Mouse (Mus musculus): ENCODE data around the gene Olfr1368. TPM values are rescaled to one million over a fixed set of nuclear protein-coding genes. Genes with fewer than 3 reads are reported as not detected.

The Olfr1368 gene
- polyA plus RNA-seq, 1 experiment from 2014 or later, result not detected

DNA sequence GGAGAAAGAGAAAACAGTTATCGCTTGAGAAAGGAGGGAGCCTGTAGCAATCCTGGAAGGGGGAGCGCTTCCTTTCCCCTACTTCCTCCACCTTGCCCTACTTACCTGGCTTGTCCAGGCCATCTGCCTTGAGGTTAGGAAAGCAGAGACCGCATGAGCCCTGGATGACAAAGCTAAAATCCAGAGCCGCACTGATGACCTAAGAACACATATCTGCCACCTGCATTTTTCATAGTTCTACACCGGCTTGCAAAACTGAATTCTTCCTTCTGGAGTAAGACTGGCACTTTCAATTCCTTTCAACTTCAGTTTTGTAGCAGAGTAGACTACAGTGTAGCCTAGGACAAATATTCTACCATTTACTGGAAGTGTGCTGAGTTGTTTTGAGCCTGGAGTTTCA is 32.7 kb upstream of the Olfr1368 start:
- peaks cover 16% of the 10 kb centered on the region for H3K4me1 ChIP-seq (ENCODE audit: control insufficient read depth, insufficient read depth, low read length)
- no peak overlapping the region for H3K4me2 ChIP-seq (ENCODE audit: low read depth, low read length)
- H3K9ac ChIP-seq (replicated peaks; ENCODE audit: low read depth, low read length), result no peak overlapping the region
- H3K27me3 ChIP-seq (ENCODE audit: control insufficient read depth, insufficient read depth, low read length), result no peaks in the 10 kb centered on the region
- no peak for ATAC-seq (ENCODE audit: low read depth)
- no peak overlapping the region for H3K4me3 ChIP-seq (ENCODE audit: low read depth, low read length)
- peaks cover 4% of the 10 kb centered on the region; the same call in 1 of the 2 replicates for H3K36me3 ChIP-seq (ENCODE audit: control insufficient read depth, insufficient read depth, low read length)
- no peaks in the 10 kb centered on the region for H3K9me3 ChIP-seq (ENCODE audit: control insufficient read depth, low read length)
- H3K27ac ChIP-seq (ENCODE audit: low read depth, low read length), result no peak overlapping the region
- 87% methylated on average over 5 of the region's 5 CpGs for WGBS

DNA sequence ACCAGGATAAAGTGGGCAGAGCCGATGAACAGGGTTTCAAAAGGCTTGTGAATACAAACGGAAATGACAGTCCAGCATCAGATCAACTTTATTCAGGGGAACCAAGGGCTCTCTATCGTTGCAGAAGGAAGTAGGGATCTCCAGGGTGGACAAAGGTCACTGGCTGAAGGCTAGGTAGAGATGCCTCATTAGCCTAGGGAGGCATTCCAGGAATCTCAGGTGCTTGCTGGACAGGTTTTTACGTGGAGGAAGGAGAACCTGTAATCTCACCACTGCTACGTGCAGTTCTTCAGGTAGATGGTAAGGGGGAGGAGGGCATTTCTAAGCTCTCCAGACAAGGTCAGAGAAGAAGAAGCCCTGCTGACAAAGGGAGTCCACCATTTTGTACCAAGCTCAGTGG is 32.0 kb upstream of the Olfr1368 start:
- Histone ChIP-seq H3K9me3 (ENCODE audit: control insufficient read depth, low read length) (no peaks in the 10 kb centered on the region), H3K27me3 (ENCODE audit: control insufficient read depth, insufficient read depth, low read length) (no peaks in the 10 kb centered on the region), H3K36me3 (ENCODE audit: control insufficient read depth, insufficient read depth, low read length) (no peaks in the 10 kb centered on the region), H3K4me2 (ENCODE audit: low read depth, low read length) (no peak overlapping the region), H3K9ac (replicated peaks; ENCODE audit: low read depth, low read length) (no peak overlapping the region), H3K4me3 (ENCODE audit: low read depth, low read length) (no peak overlapping the region), H3K4me1 (ENCODE audit: control insufficient read depth, insufficient read depth, low read length) (peaks cover 16% of the 10 kb centered on the region), H3K27ac (ENCODE audit: low read depth, low read length) (no peak overlapping the region)
- no peak for ATAC-seq (ENCODE audit: low read depth)
- 74% methylated on average over 5 of the region's 5 CpGs for WGBS

DNA sequence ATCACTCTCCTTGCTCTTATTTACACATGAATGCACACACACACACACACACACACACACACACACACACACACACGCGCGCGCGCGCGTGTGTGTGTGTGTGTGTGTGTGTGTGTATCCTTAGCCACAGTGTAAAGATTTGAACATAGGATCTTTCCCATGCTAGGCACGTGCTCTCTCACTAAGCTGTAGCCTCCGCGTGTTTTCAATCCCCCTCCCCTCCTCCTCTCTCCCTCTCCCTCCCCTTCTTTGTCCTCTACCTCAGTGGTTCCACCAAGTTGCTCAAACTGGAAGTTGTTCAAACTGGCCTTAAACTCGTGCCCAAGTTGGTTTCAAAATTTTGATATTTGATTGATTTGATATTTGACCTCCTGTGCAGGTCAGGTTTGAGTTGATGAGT is 31.1 kb upstream of the Olfr1368 start:
- Histone ChIP-seq H3K9me3 (ENCODE audit: control insufficient read depth, low read length) (no peaks in the 10 kb centered on the region), H3K36me3 (ENCODE audit: control insufficient read depth, insufficient read depth, low read length) (no peaks in the 10 kb centered on the region), H3K4me2 (ENCODE audit: low read depth, low read length) (no peak overlapping the region), H3K4me1 (ENCODE audit: control insufficient read depth, insufficient read depth, low read length) (peaks cover 7% of the 10 kb centered on the region), H3K27ac (ENCODE audit: low read depth, low read length) (no peak overlapping the region), H3K9ac (replicated peaks; ENCODE audit: low read depth, low read length) (no peak overlapping the region), H3K27me3 (ENCODE audit: control insufficient read depth, insufficient read depth, low read length) (no peaks in the 10 kb centered on the region), H3K4me3 (ENCODE audit: low read depth, low read length) (no peak overlapping the region)
- ATAC-seq (ENCODE audit: low read depth), result no peak
- 80% methylated on average over 11 of the region's 11 CpGs for WGBS

DNA sequence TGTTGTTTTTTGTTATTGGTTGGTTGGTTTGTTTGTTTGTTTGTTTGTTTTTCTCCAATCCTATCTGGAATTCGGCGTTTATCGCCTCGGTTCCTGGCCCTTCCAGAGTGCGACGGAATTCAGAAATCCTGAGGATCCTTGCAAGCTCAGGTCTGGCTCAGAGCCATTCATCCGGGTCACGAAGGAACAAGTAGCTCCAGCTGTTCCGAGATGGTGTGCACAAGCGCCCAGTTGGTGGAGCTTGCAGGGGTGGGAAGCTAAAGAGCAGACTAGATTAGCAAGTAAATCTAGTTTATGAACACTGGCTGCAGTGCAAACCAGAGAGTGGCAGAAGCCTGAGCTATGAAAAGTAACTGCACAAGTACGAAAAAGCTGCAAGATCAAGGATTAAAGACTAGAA is 27.4 kb upstream of the Olfr1368 start:
- Histone ChIP-seq H3K4me1 (ENCODE audit: control insufficient read depth, insufficient read depth, low read length) (peaks cover 7% of the 10 kb centered on the region; the same call in 1 of the 2 replicates), H3K9ac (replicated peaks; ENCODE audit: low read depth, low read length) (0 out of 2 replicates have a peak overlapping the region, but pooled peaks have one; percentile 13), H3K27ac (ENCODE audit: low read depth, low read length) (no peak overlapping the region), H3K27me3 (ENCODE audit: control insufficient read depth, insufficient read depth, low read length) (no peaks in the 10 kb centered on the region), H3K4me2 (ENCODE audit: low read depth, low read length) (peak overlapping the region; percentile 55), H3K36me3 (ENCODE audit: control insufficient read depth, insufficient read depth, low read length) (no peaks in the 10 kb centered on the region), H3K9me3 (ENCODE audit: control insufficient read depth, low read length) (no peaks in the 10 kb centered on the region), H3K4me3 (ENCODE audit: low read depth, low read length) (peak overlapping the region; percentile 33)
- 1% methylated on average over 11 of the region's 11 CpGs for WGBS
- peak; percentile 15; the same call in 1 of the 2 replicates for ATAC-seq (ENCODE audit: low read depth)

DNA sequence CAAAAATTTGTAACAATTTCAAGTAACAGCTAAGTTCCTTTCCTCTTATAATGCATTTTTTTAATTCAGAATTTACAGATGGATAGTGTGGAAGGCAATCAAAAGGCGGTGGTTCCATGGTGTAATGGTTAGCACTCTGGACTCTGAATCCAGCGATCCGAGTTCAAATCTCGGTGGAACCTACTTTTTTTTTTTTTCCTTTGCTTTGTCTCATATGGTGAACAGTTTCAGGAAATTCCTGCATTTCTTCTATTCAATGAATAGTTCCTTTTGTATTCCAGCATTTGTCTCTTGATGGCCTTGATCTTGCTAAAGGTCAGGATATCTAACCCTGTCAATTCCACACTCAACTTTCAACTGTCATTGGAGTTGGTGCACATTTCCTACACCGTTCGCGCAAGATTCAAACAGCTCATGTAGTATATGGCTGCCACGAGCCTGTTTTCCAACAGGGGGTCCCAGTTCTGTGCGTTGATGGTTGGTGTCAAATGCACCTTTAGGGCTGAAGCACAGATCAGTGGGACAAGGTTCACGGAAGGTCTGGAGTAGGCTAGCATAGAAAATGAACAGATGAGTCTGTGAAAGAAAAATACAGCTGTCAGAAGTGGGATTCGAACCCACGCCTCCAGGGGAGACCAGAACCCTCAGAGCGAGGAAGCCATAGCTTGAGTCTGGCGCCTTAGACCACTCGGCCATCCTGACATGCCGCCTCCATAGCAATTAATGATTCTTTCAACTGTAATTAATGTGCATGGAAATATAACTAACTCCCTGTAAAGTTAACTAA is 26.8 kb upstream of the Olfr1368 start:
- Histone ChIP-seq H3K36me3 (ENCODE audit: control insufficient read depth, insufficient read depth, low read length) (no peaks in the 10 kb centered on the region), H3K4me2 (ENCODE audit: low read depth, low read length) (peak overlapping the region; percentile 55), H3K4me1 (ENCODE audit: control insufficient read depth, insufficient read depth, low read length) (peaks cover 7% of the 10 kb centered on the region; the same call in 1 of the 2 replicates), H3K27ac (ENCODE audit: low read depth, low read length) (no peak overlapping the region), H3K9me3 (ENCODE audit: control insufficient read depth, low read length) (no peaks in the 10 kb centered on the region), H3K4me3 (ENCODE audit: low read depth, low read length) (peak overlapping the region; percentile 48), H3K9ac (replicated peaks; ENCODE audit: low read depth, low read length) (no peak overlapping the region), H3K27me3 (ENCODE audit: control insufficient read depth, insufficient read depth, low read length) (no peaks in the 10 kb centered on the region)
- under 1% methylated on average over 16 of the region's 16 CpGs for WGBS
- ATAC-seq (ENCODE audit: low read depth), result peak; percentile 48

DNA sequence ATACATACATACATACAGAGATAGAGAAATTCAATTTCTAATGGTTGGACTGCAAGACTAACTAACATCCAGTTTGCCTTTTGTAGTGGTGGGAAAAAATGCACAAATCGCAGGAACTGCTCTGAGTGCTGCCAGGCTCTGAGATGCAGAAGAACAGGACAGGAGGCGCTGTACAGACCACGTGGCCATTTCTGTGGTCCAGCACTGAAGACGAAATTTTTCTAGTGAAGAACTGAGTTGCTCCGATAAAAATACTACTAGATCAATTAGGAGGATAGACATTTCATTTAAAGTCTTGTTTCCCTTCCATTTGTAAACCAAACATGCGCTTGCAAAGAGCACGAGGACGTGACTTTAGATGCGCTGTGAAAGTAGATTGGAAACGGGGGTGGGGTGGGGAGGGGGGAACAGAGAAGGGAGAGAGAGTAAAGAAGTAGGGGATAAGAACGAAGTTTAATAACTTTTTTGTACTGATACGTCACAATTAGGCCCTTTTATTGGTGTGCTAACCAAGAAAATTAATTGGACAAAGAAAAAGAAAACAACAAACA is 26.0 kb upstream of the Olfr1368 start:
- no peak overlapping the region for H3K9ac ChIP-seq (replicated peaks; ENCODE audit: low read depth, low read length)
- peaks cover 7% of the 10 kb centered on the region; the same call in 1 of the 2 replicates for H3K4me1 ChIP-seq (ENCODE audit: control insufficient read depth, insufficient read depth, low read length)
- no peaks in the 10 kb centered on the region for H3K36me3 ChIP-seq (ENCODE audit: control insufficient read depth, insufficient read depth, low read length)
- WGBS, result under 1% methylated on average over 12 of the region's 12 CpGs
- H3K4me3 ChIP-seq (ENCODE audit: low read depth, low read length), result peak overlapping the region; percentile 48
- H3K4me2 ChIP-seq (ENCODE audit: low read depth, low read length), result peak overlapping the region; percentile 55
- H3K9me3 ChIP-seq (ENCODE audit: control insufficient read depth, low read length), result no peaks in the 10 kb centered on the region
- no peak overlapping the region for H3K27ac ChIP-seq (ENCODE audit: low read depth, low read length)
- ATAC-seq (ENCODE audit: low read depth), result no peak
- H3K27me3 ChIP-seq (ENCODE audit: control insufficient read depth, insufficient read depth, low read length), result no peaks in the 10 kb centered on the region

DNA sequence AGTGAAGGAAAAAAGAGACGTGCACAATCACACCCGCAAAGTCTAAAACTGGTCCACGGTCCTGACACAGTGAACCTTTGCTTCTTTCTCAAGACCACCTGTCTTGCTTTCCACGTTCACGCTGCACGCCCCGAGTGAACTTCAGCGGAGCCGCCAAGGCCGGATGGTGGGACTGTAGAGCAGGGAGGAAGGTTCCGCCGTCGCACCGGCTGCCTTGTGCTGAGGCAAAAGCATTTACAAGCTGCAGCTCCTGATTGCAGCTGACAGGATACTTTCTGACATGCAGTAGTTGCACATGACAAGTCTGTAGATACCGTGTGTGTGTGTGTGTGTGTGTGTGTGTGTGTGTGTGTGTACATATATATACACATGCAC is 25.5 kb upstream of the Olfr1368 start:
- Histone ChIP-seq H3K27me3 (ENCODE audit: control insufficient read depth, insufficient read depth, low read length) (no peaks in the 10 kb centered on the region), H3K36me3 (ENCODE audit: control insufficient read depth, insufficient read depth, low read length) (no peaks in the 10 kb centered on the region), H3K4me2 (ENCODE audit: low read depth, low read length) (peak overlapping the region; percentile 55), H3K9me3 (ENCODE audit: control insufficient read depth, low read length) (no peaks in the 10 kb centered on the region), H3K4me1 (ENCODE audit: control insufficient read depth, insufficient read depth, low read length) (peaks cover 7% of the 10 kb centered on the region; the same call in 1 of the 2 replicates), H3K27ac (ENCODE audit: low read depth, low read length) (no peak overlapping the region), H3K4me3 (ENCODE audit: low read depth, low read length) (peak overlapping the region; percentile 48), H3K9ac (replicated peaks; ENCODE audit: low read depth, low read length) (no peak overlapping the region)
- 8% methylated on average over 15 of the region's 15 CpGs for WGBS
- no peak for ATAC-seq (ENCODE audit: low read depth)

DNA sequence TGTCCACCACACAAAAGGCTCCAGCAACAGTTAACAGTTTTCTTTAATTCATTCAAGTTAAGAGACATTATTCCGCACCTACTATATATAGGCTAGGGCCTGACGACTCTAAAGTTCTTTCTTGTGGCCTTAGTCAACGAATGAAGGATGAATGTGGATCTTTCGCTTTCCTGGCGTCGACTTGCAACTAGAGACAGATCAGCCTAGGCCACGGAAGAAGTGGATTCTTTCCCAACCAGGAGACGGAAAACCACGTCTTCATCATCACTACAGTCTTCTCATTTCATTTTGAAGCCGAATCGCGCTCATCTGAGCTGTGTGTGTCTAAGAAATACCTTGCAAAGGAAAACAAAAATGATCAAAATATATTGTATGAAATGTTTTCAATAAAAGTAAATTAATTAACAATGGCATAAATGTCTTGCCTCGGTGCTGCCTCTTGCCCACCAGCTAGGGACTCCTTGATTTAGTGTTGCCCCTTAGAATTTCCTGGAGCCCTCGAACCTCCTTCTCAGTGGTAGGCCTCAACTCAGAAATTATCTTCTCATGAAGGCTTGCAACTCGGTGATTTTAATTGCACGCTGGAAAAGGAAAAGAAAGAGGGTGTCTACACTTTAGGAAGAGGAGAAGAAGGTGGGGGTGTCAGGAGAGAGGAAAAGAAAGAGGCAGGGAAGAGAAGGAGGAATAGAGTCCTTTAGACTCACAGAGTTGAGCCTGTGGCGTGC is 24.9 kb upstream of the Olfr1368 start:
- Histone ChIP-seq H3K4me1 (ENCODE audit: control insufficient read depth, insufficient read depth, low read length) (peaks cover 7% of the 10 kb centered on the region; the same call in 1 of the 2 replicates), H3K9me3 (ENCODE audit: control insufficient read depth, low read length) (no peaks in the 10 kb centered on the region), H3K27me3 (ENCODE audit: control insufficient read depth, insufficient read depth, low read length) (no peaks in the 10 kb centered on the region), H3K9ac (replicated peaks; ENCODE audit: low read depth, low read length) (no peak overlapping the region), H3K36me3 (ENCODE audit: control insufficient read depth, insufficient read depth, low read length) (no peaks in the 10 kb centered on the region), H3K4me2 (ENCODE audit: low read depth, low read length) (peak overlapping the region; percentile 95), H3K4me3 (ENCODE audit: low read depth, low read length) (peak overlapping the region; percentile 54), H3K27ac (ENCODE audit: low read depth, low read length) (no peak overlapping the region)
- WGBS, result 32% methylated on average over 17 of the region's 17 CpGs
- ATAC-seq (ENCODE audit: low read depth), result no peak
